Mouse (Mus musculus): ENCODE results near the gene Lrmda.

Lrmda gene

GRCm38 (mm10) chr14:22662496-22662895 lies 643.0 kb downstream of the Lrmda start:
- no peak for DNase-seq (ENCODE audit: low spot score)

DNA sequence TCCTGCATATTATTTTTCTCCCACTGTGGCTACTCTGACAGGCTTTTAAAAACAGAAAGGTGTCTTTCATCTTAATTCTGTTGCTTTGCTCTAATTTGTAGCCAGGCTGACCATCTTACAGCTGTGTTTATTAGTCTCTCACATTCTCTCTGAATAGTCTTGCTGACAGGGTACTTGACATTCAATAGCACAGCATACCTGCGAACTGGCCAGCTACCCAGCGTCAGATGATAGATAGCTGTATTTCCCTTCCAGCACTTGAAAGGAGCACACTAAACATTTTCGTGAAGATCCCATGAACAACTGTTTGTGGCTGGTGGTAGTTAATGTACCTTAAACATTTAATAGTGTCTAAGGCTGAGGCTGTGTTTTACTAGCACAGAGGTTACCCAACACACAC lies 646.9 kb downstream of the Lrmda start:
- DNase-seq (ENCODE audit: low spot score): no peak

DNA sequence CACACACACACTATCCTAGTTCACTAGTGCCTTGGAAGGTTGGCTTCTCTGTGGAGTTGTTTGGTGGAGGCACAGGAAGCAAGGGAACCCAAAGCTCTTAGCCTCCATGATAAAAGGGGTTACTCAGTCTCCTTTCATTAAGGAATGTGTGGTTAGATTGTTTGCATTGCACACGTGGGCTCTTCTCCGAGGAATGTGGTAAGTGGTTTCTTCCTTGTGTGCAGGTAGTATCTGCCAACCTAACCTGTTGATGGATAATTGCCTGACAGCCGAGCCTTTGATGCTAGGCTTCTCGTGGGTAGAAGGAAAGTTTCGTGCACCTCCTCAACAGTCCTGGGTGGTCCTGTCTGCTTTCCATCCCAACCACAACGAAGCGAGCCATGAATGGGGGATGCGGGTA lies 648.8 kb downstream of the Lrmda start:
- DNase-seq (ENCODE audit: low spot score): no peak

DNA sequence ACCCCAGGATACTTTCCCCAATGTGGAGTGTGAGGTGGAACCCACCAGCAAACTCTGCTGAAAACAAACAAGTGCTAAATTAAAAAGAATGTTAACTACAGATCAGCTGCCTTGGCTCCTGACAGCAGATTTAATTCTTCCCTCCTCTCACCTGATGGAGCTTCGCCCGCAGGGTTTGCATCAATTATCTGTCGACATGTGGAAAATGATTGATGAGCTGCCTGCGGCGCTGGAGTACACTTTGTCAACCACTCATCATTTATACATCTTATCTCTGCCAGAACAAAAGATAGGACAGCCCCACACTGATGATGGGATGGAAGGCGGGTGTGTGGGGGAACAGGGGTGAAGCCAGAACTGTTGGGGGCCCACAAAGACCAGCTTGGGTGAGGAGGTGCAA lies 649.2 kb downstream of the Lrmda start:
- DNase-seq (ENCODE audit: low spot score): no peak

DNA sequence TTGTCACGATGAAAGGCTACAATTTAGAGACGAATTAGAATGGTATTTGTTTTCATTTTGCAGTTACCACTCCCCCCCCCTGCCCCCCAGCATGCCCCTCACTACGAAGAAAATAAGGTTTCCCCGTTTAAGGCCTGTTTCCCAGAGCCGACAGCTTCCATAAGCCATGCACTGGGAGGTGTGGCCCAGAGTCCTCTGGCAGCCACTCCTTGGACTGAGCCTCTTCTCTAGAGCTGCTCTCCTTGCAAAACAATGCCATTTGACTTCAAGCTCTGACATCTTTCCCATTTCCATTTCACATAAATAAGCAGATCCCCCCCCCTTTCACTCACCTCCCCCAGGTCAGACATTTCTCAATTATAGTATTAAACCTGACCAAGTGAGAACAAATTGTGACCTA lies 654.1 kb downstream of the Lrmda start:
- DNase-seq (ENCODE audit: low spot score): no peak

DNA sequence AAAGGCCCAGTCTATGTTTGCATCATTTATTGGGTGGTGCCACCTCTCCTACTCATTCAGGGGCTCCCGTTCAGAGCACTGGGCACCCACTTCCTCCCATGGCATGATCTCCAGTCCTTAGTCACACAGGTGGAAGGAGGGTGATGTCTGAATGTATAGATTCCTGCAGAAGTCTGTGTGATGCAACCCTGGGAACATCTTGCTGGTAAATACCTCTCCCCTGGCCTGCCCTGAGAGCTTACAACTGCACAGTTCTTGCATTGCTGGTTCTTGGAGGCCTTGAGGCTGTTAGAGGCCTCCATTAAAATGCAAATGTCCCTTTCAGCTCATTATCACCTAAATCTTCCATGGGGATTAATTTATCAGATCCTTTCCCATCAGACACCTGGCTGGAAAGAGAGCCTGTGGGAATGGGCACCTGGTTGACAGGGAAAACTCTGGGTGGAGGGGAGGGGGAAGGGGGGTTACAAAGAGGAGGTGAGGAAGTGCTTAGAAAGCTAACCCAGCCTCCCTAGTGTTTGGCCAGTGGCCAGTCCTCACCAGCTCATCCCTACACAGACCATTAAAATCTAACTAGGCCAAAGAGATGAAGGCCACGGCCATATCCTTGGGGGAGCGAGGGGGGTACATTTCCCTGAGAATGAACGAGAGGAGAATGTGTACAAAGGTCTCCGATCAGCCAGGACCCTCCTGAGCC lies 659.6 kb downstream of the Lrmda start:
- DNase-seq (ENCODE audit: low spot score): no peak

- no peak for DNase-seq (ENCODE audit: low spot score)
Observed at GRCm38 (mm10) chr14:22679705-22680643, 660.5 kb downstream of the Lrmda start.

GRCm38 (mm10) chr14:22686886-22687285 lies 667.4 kb downstream of the Lrmda start:
- no peak for DNase-seq (ENCODE audit: low spot score)

GRCm38 (mm10) chr14:22688399-22688798 lies 668.9 kb downstream of the Lrmda start:
- no peak for DNase-seq (ENCODE audit: low spot score)

DNA sequence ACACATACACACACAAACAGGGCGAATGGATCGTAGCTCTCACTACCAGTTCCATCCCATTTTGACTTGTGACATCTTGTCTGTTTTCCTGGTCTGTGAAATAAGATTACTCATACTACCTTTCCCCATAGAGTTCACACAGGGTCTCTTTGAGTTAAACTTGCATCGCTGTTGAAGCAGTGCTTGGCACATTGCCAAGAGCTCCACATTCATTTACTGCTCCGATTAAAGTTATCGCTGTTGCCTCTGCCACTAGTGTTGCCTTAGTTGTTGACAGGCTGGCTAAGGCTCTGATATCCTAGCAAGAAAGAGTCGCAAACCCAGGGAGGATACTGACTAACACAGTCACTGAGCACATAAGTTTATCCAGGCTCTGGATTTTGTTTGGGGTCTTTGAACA lies 675.9 kb downstream of the Lrmda start:
- DNase-seq (ENCODE audit: low spot score): no peak

GRCm38 (mm10) chr14:22695931-22696365 lies 676.4 kb downstream of the Lrmda start:
- no peak for DNase-seq (ENCODE audit: low spot score)

DNA sequence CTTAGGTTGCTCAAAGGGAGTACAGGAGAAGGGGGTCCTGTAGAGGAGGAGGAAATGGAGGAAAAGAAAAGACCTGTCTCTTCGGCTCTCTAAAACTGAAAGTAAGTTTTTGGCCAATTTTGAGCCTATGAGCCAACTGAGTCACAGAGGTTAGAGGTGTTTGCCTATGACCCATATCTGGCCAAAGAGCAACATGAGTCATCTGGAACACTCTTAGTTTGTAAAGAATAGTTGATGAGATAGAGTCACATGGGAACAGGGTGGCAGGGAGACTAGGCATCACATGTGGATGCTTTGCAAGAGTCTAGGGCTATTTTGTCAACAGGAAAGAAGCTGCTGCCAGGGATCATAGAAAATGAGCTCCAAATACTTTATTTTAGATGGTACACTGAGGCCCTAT lies 680.7 kb downstream of the Lrmda start:
- DNase-seq (ENCODE audit: low spot score): no peak

DNA sequence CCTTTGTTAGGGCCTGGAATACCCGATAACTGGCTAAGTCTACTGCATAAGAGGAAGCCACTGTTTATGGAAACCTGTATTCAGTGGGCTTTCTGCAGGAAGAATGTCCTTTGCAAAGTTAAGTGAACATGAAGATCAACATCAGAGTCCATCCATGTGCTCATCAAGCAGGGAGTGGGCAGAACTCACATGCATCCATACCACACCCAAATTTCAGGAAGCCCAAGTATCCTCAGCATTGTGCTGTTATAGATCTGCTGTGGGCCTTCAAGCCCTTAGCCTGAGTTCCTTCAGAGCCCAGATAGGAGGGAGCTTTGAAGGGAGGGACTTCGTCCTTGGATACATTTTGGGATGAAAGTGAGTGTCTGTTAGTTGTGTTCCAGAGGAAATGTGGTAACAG lies 681.2 kb downstream of the Lrmda start:
- no peak for DNase-seq (ENCODE audit: low spot score)

DNA sequence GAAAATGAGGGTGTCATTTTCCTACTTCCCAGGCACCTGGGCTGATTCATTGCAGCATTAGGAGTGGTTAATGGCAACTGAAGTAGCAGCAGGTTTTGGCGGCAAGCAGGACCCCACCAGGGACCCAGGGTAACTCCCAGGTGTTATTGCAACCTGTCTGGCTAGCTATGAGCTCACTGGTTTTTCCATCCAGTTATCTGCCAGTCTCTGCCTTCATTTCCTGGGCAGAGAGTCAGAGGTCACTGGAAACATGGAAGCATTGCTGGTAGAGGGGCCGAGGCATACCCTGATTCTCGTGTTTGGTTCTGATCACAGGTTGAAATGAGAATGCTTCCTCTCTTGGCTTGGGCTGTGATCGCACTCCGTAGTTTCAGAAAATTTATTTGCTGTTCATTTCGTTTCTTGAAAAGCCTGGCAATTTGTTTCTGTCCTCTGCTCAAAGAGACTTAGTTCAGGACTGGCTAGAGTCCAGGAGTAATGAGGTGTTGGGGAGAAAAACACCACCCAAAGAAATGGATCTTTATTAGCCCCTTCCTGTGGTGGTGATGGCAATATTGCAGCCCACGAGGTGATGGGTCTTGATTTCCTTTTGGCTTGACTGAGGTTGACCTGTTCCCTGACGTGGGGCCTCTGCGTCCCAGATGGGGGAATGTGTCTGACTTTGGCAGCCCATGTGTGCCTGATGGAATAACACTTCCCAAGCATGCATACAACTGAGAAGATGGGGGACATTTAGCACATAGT lies 688.6 kb downstream of the Lrmda start:
- DNase-seq (ENCODE audit: low spot score): no peak

DNA sequence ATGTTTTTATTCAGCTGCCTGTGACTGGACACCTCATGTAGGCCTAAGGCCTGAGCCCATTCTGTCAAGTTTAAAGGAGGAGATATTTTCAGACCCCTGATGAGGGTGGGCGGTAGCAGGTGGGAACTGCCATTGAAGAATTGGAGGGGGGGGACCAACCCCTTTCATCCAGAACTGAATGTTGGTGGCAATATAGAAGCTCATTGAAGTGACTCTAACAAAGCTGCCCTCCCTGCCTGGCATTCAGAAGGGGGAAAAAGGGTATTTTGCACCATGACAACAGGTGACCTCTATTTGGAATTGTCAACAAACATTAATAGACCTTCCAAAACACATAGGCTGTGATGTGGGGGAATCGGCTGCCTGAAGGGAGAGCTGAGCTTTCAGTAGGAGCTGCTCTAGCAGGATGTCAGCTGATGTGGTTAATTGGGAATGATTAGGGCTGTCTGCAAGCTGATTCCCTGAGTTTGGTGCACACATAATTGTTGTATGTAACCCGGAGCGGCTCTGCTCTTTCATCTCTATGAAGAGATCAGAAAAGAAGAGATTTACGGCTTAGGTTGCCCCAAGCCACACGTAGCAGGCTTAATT lies 690.7 kb downstream of the Lrmda start:
- no peak for DNase-seq (ENCODE audit: low spot score)

GRCm38 (mm10) chr14:22712388-22712787 lies 692.9 kb downstream of the Lrmda start:
- DNase-seq (ENCODE audit: low spot score): no peak

DNA sequence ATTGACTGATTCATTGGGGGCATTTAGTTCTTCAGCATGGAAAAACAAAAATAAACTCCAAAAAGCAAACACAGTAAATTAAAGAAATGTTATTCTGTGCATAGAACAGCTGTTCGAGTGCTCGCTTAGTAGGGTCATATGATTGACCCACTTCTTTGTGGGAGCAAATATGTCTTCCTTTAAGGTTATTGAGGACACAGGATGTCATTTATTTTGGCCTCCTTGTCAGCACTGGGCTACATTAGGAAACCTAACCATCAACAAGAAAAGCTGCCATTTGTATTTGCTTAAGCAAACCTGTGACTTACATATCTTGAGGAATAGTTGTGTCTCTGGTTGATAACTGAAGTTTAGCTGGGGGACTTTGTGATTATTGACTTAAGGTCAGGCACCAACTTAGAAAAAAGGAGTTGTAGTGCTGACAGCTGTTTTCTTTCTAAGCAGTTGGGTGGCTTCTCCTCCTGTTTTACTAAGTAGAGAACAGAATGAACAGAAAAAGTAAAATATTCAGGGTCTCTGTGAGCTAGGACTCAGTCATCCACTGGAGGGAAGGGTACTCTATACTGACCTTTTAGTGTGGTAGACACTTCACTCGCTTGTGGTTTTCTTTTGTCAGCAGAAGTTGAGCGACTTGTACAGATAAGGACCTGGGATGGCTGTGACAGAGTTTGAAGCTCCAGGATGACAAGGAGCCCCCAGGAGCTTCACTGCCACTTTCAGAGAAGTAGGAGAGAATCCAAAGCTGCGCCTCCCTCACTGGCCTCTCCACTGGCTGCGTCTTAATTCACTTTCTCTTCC lies 696.3 kb downstream of the Lrmda start:
- no peak for DNase-seq (ENCODE audit: low spot score)

- DNase-seq (ENCODE audit: low spot score): no peak
Observed at GRCm38 (mm10) chr14:22719968-22720367, 700.5 kb downstream of the Lrmda start.

DNA sequence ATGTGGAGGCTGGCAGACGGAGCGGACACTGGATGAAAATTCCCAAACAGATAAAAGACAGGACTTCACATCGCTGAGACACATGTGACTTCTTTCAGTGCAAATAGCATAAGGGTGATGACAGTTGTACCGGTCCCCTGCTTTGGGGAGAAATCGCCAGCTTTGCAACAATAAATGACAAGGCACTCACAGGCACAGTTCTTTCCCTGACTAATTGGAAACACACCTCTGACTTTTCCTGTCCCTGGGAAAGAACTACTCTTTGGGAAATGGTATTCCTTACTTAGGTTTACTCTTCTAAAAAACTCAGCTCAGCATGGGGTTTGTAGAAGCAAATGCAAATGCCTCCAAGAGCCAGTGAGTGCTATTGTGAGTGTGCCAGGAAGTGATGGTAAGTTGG lies 702.3 kb downstream of the Lrmda start:
- no peak for DNase-seq (ENCODE audit: low spot score)

DNA sequence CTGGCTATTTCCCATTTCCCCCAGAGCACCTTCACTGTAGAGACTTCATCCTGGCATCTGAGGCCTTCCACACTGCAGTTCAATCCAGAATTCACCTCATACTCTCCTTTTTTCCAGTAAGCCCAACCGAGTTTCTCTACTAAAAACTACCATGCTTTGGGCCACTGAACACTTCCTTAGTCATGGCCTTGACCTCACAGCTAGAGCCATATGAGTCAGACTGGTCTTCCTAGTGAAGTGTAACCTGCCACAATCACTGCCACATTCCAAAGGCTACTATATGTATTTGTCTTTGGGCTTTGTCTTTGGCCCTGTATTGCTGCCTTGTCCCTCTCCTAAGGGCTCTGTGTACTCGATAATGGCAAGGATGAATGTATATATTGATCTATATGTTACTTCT lies 708.0 kb downstream of the Lrmda start:
- no peak for DNase-seq (ENCODE audit: low spot score)

DNA sequence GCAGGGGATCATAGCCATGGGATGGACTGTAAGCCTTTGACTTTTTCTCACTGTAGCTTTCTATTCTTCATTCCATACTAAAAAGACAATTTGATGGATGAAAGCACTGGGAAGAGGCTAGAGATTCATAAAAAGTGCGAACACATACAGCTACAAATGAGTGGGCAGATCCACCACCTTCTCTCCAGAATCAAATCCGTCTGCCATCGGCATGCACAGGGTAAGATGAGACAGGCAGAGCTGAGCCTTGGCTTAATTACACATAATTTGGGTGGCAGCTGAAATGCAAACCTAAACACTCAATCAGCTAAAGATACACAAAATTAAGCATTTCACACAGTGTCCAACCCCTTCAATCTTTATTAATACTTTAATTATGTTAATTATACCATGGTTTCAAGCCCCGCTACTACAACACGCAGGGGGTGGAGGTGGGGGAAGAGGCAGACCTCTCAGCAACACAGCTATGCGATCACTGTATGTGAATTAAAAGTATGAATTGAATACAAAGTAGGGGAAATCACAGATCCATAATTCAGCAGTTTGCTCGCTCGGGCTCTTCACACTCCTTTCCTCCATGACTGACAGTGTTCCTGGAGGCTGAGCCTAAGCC lies 709.2 kb downstream of the Lrmda start:
- no peak for DNase-seq (ENCODE audit: low spot score)

Measured in ovary, postnatal 14 days (tissue).